Mouse (Mus musculus) forebrain, embryonic 13.5 days (tissue): ENCODE results near the gene Tead1. TPM values are rescaled to one million over a fixed set of nuclear protein-coding genes. Genes with fewer than 3 reads are reported as not detected.

Source experiments
- ATAC-seq: fragments of 200-750 bp; cut with Nextera tagmentation; 2 replicates; pipeline ENCODE4 v1.8.0; 2017
- H3K27ac ChIP-seq: fragments of 300-500 bp; sonication (generic); 2 replicates; pipeline ENCODE4 v1.5.1; 2015; ENCODE audit warnings: inconsistent platforms, mild to moderate bottlenecking, moderate library complexity
- H3K27me3 ChIP-seq: fragments of 300-500 bp; sonication (generic); 2 replicates; pipeline ENCODE4 v1.6.1; 2015; ENCODE audit warnings: mild to moderate bottlenecking, inconsistent platforms
- H3K36me3 ChIP-seq: fragments of 300-500 bp; sonication (generic); 2 replicates; pipeline ENCODE4 v1.6.1; 2015; ENCODE audit warnings: mild to moderate bottlenecking, inconsistent platforms; ENCODE audit not compliant: poor library complexity, severe bottlenecking
- H3K4me1 ChIP-seq: fragments of 300-500 bp; sonication (generic); 2 replicates; pipeline ENCODE4 v1.6.1; 2015; ENCODE audit warnings: inconsistent platforms
- H3K4me2 ChIP-seq: fragments of 300-500 bp; sonication (generic); 2 replicates; pipeline ENCODE4 v1.6.1; 2015; ENCODE audit warnings: inconsistent platforms, mild to moderate bottlenecking, moderate library complexity
- H3K4me3 ChIP-seq: fragments of 300-500 bp; sonication (generic); 2 replicates; pipeline ENCODE4 v1.5.1; 2015; ENCODE audit warnings: mild to moderate bottlenecking, inconsistent platforms
- H3K9ac ChIP-seq: fragments of 300-500 bp; sonication (generic); 2 replicates; pipeline ENCODE4 v1.6.1; 2015; ENCODE audit warnings: mild to moderate bottlenecking, inconsistent platforms
- H3K9me3 ChIP-seq: fragments of 300-500 bp; sonication (generic); replicated peaks from 2 replicates; pipeline ENCODE4 v1.6.1; 2016; ENCODE audit warnings: inconsistent platforms
- WGBS: fragments of 180-500 bp; shearing (Covaris S2); methylation state at CpG from one replicate; pipeline ENCODE4 v1.1.7; 2015; 5-methylcytosine and 5-hydroxymethylcytosine counted together
- microRNA-seq: library from miRNA; unstranded; fragments of <30 nt; microRNA quantifications from one replicate; pipeline ENCODE4, GENCODE M21; 2016
- polyA plus RNA-seq: library from polyadenylated mRNA; unstranded; fragments of >200 nt; fragmentation: Nextera tagmentation; extraction: Ambion mirVana; gene quantifications from 2 replicates; pipeline ENCODE4 v1.2.1, GENCODE M21; 2015

The Tead1 gene
- polyA plus RNA-seq, 1 experiment from 2014 or later = 22.0 TPM

DNA sequence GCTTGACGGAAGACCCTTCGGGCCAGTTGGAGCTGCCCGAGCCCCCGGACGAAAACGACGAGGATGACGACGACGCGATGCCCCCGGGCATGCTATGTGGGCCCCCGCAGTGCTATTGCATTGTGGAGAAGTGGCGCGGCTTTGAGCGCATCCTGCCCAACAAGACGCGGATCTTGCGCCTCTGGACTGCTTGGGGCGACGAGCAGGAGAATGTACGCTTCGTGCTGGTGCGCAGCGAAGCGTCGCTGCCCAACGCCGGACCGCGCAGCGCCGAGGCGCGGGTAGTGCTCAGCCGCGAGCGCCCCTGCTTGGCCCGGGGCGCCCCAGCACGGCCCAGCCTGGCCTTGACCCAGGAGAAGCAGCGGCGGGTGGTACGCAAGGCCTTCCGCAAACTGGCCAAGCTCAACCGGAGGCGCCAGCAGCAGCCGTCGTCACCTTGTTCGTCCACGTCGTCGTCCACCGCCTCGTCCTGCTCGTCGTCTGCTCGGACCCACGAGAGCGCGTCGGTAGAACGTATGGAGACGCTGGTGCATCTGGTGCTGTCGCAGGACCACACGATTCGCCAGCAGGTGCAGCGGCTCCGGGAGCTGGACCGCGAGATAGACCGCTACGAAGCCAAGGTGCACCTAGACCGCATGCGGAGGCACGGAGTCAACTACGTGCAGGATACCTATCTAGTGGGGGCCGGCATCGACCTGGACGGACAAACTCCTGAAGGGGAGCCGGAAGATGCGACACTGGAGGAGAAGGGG, 275.4 kb downstream of the Tead1 start:
- H3K27me3 ChIP-seq = peaks cover 46% of the 10 kb centered on the region
- peak overlapping the region; percentile 89 for H3K4me2 ChIP-seq
- no peaks in the 10 kb centered on the region for H3K36me3 ChIP-seq
- peak overlapping the region; percentile 50 for H3K4me3 ChIP-seq
- peaks cover 40% of the 10 kb centered on the region for H3K4me1 ChIP-seq
- no peaks in the 10 kb centered on the region for H3K9me3 ChIP-seq
- peak overlapping the region; percentile 57 for H3K9ac ChIP-seq
- peak; percentile 64; the same call in 1 of the 2 replicates for ATAC-seq
- under 1% methylated on average over 75 of the region's 82 CpGs for WGBS
- H3K27ac ChIP-seq = no peak overlapping the region

DNA sequence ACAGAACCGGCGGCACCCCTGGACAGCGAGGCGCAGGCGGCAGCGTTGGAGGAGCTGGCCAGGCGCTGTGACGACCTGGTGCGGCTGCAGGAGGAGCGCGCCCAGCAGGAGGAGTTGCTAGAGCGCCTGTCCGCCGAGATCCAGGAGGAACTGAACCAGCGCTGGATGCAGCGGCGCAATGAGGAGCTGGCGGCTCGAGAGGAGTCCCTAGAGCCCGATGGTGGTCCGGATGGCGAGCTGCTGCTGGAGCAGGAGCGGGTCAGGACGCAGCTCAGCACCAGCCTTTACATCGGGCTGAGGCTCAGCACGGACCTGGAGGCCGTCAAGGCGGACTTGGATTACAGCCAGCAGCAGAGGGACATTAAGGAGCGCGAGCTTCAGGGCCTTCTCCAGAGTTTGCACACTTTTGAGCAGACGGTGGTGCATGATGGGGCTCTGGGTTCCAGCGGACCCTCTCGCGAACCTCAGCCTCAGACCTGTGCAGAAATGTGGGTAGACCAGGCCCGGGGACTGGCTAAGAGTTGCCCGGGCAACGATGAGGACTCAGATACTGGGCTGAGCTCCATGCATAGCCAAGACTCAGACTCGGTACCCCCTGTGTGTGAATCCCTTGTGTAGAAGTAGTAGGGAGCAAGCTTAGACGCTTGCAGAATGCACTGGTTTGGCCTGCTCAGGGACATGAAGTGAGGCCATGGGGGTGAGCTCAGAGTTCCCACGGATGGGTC, 276.1 kb downstream of the Tead1 start:
- Histone ChIP-seq H3K36me3 (no peaks in the 10 kb centered on the region), H3K4me1 (peaks cover 40% of the 10 kb centered on the region), H3K4me3 (peak overlapping the region; percentile 50), H3K4me2 (peak overlapping the region; percentile 89), H3K27me3 (peaks cover 46% of the 10 kb centered on the region), H3K9ac (peak overlapping the region; percentile 57), H3K27ac (no peak overlapping the region), H3K9me3 (no peaks in the 10 kb centered on the region)
- 2% methylated on average over 40 of the region's 40 CpGs for WGBS
- ATAC-seq = peak; percentile 54; the same call in 1 of the 2 replicates

DNA sequence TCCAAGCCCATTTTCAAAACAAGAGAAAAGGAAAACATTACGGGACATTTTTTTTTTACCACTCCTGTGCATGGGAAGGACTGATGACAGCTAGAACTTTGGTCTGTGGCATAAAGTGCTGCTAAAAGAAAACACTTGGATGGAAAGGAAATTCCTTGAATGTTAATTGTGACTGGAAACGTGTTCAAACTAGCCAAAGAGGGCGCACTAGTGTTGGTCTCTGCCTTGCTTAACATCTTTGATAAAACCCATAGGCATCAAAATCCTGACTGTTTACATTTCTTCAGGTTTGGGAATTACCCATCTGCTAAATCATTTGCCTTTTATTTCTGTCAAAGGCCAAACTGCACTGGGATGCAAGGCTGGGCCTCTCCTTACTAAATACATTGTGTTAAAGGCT, 276.8 kb downstream of the Tead1 start:
- no peaks in the 10 kb centered on the region for H3K36me3 ChIP-seq
- no peak overlapping the region for H3K9ac ChIP-seq
- peaks cover 40% of the 10 kb centered on the region for H3K4me1 ChIP-seq
- H3K27ac ChIP-seq = no peak overlapping the region
- no peaks in the 10 kb centered on the region for H3K9me3 ChIP-seq
- 40% methylated on average over 3 of the region's 3 CpGs for WGBS
- no peak for ATAC-seq
- peaks cover 46% of the 10 kb centered on the region for H3K27me3 ChIP-seq
- peak overlapping the region; percentile 50 for H3K4me3 ChIP-seq
- peak overlapping the region; percentile 89 for H3K4me2 ChIP-seq

Small RNA genes lying within 50 kb of the gene (microRNA-seq; reads per million reads assigned to microRNA genes)
- not detected for gene Gm44462
